Mouse (Mus musculus): ENCODE results near the gene D030056L22Rik. TPM values are rescaled to one million over a fixed set of nuclear protein-coding genes. Genes with fewer than 3 reads are reported as not detected.

Gene D030056L22Rik
- total RNA-seq (2014; fragmentation: Nextera tagmentation), result 45.4 and 48.0 TPM in 2 replicates
- 32.3 and 35.8 TPM in 2 replicates for total RNA-seq (2017)

DNA sequence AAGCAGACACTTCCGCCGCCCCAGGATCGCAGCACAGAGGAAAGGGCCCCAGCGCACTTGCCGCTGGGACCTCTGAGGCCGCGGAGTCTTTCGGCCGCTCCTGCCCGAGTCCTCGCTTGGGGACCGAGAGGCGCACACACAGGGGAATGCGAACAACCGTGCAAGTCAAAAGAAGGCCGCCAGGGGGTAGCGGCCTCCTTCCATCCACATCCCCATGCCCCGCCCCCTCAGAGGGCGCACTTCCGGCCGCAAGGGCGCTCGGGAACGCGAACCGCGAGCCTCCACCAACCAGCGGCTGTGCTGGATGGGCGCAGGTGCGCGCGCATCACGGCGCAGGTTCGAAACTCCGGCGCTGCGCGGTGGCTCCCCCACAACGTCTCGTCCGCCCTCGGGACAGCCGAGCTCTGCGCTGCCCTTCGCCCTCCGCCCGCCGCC, at the start of gene D030056L22Rik:
TSS of gene D030056L22Rik (plus strand) at position 328 of the 435 bp plus-strand sequence.
- peak; percentile 92 for ATAC-seq (replicated peaks; ENCODE audit: low FRiP score, low TSS enrichment, poor library complexity, severe bottlenecking)

DNA sequence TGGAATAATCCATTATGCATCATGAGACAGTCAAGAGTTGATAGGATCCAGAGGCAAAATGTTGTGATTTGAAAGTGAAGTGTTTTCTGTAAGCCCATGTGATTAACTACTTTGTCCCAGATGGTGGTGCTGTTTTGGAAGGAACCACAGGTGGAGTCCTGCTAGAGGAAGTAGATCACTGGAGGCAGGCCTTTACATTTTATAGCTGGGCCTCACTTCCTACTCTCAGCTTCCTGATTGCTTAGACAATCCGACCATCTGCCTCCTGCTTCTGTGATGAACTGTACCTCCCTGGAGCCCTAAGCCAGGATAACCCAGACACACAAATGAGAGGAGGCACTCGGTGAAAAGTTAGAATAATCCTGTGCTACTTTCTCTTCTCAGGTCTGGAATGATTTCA, 49.1 kb upstream of the D030056L22Rik start:
- peak; percentile 70; the same call in 1 of the 2 replicates for ATAC-seq (replicated peaks; ENCODE audit: low FRiP score, low TSS enrichment, poor library complexity, severe bottlenecking)

GRCm38 (mm10) chr19:18666966-18667365, 46.0 kb upstream of the D030056L22Rik start:
- ATAC-seq (replicated peaks; ENCODE audit: low FRiP score, low TSS enrichment, poor library complexity, severe bottlenecking), result no peak

DNA sequence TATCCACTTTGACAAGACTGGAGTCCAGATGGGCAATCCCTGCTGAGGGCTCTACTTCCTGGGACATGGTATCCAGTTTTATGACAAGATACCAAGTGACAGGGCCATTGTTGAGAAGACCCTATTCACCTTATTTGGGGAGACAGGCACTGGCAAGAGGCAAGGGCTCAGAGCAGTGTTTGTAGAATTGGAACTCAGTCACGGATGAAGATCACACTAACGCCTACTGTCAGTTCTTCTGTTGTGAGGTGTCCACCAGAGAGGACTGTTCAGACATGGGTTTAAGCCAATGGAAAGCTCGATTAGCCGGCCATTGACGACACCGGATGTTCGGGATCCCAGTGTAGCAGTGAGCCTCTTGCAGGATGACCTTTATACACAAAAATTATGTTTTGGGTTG, 43.4 kb upstream of the D030056L22Rik start:
- ATAC-seq (replicated peaks; ENCODE audit: low FRiP score, low TSS enrichment, poor library complexity, severe bottlenecking), result no peak

DNA sequence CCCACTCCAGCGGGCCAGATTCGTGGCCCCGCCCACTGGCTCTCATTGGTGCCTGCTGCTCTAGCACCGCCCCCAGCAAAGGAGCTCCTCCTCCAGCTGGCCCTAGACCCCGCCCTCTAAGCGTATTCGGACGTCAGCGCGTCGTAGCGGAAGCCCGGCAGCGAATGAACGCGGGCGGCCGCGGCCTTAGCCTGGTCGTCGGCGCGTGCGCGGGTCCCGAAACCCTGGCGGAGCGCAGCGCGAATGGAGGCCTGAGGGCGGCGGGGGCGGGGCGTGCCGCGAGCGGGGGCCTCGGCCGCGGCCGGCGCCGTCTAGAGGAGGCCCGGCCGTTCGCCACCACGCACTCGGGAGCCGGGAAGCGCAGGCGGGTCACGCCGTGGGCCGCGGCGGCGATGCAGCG, 42.4 kb upstream of the D030056L22Rik start, which contains the start of gene Carnmt1:
TSS of gene Carnmt1 (plus strand) at position 157 of the 400 bp plus-strand sequence.
- ATAC-seq (replicated peaks; ENCODE audit: low FRiP score, low TSS enrichment, poor library complexity, severe bottlenecking), result peak; percentile 98

- peak; percentile 24 for ATAC-seq (replicated peaks; ENCODE audit: low FRiP score, low TSS enrichment, poor library complexity, severe bottlenecking)
These were observed 41.8 kb upstream of the D030056L22Rik start for GRCm38 (mm10) chr19:18671056-18671741.

GRCm38 (mm10) chr19:18672498-18672897, 40.5 kb upstream of the D030056L22Rik start:
- no peak for ATAC-seq (replicated peaks; ENCODE audit: low FRiP score, low TSS enrichment, poor library complexity, severe bottlenecking)

DNA sequence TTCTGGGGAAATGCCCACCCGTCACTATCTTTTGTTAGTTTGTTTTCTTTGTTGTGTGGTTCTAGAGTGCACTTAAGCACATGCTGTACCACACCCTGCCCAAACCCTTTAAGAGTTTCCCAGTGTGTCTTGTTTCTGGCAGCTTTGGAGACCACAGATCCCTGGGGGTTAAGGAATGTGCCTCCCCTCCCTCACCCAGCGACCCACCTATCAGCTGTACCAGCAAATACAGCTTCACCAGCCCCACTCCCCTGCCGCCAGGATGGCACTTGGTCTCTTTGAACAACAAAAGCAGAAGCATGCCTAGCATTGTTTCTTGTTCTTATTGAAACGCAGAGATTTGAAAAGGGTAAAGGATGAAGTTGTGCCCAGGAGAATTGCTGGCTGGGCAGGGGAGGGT, 39.9 kb upstream of the D030056L22Rik start:
- ATAC-seq (replicated peaks; ENCODE audit: low FRiP score, low TSS enrichment, poor library complexity, severe bottlenecking), result no peak

GRCm38 (mm10) chr19:18682142-18682541, 30.9 kb upstream of the D030056L22Rik start:
- ATAC-seq (replicated peaks; ENCODE audit: low FRiP score, low TSS enrichment, poor library complexity, severe bottlenecking), result peak; percentile 96

DNA sequence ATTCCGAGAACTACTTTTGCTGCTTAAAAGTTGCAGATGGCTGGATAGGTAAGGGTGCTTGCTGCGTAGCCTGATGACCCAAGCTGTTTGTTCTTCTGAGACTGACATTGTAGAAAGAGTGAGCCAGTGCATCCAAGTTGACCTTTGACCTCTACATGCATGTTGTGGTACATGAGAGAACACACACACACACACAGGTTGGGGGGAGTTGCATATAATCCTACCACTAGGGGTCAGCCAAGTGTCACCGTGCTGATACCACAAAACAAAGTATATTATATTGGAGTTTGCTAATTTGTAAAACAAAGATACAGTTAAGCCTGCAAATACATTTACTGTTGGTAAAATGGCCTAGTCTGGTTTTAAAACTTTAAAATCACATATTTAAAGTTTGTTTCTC, 25.4 kb upstream of the D030056L22Rik start:
- ATAC-seq (replicated peaks; ENCODE audit: low FRiP score, low TSS enrichment, poor library complexity, severe bottlenecking), result peak; percentile 70

GRCm38 (mm10) chr19:18692176-18692575, 20.8 kb upstream of the D030056L22Rik start:
- ATAC-seq (replicated peaks; ENCODE audit: low FRiP score, low TSS enrichment, poor library complexity, severe bottlenecking), result peak; percentile 96

DNA sequence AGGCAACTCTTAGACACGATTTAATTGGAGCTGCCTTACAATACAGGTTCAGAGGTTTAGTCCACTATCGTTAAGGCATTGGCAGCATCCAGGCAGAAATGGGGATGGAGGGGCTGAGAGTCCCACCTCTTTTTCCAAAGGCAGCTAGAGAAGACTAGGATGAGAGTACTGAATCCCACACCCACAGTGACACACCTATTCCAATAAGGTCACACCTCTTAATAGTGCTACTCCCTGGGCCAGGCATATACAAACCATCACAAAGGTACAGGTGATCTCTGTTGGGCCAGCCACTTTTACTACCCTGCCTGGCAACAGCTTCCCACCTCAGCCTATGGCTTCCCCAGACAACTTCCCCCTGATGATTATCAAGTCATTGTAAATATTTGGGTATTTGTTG, 20.2 kb upstream of the D030056L22Rik start:
- no peak for ATAC-seq (replicated peaks; ENCODE audit: low FRiP score, low TSS enrichment, poor library complexity, severe bottlenecking)

GRCm38 (mm10) chr19:18695116-18695515, 17.9 kb upstream of the D030056L22Rik start:
- no peak for ATAC-seq (replicated peaks; ENCODE audit: low FRiP score, low TSS enrichment, poor library complexity, severe bottlenecking)

DNA sequence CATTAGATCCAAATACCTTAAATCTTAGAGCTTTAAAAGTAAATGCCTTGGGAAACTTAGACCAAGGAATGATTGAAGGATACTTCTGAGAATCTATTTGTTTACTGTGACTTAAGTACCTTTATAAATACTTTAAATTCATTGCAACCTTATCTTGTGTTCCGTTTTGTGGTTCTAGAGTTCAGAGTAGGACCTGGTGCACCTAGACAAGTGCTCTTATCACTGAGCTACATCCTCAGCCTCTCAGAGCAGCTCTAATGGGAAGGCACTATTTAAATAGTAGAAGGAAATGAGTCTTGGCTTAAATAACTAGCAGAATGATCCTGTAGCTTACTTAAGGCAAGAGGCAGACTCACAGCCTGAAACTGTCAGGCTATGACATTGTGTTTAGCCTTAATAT, 17.4 kb upstream of the D030056L22Rik start:
- peak; percentile 69 for ATAC-seq (replicated peaks; ENCODE audit: low FRiP score, low TSS enrichment, poor library complexity, severe bottlenecking)

DNA sequence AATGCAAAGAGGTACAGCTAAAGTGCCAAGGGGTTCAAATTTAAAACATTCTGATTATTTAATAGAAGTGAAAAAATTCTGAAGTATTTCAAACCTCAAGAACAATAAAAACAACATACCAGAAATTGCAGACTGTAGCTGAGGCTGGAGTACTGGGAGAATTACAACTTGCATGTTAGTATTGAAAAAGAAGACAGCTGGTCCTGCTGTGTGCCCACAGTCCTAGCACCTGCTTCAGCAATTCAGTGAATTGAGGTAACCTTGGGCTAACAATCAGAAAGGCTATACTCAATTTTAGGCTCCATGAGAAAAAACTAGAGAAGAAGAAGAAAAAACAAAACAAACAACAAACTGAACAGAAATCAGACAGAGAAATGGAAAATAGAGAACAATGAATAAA, 4.9 kb upstream of the D030056L22Rik start:
- no peak for ATAC-seq (replicated peaks; ENCODE audit: low FRiP score, low TSS enrichment, poor library complexity, severe bottlenecking)

DNA sequence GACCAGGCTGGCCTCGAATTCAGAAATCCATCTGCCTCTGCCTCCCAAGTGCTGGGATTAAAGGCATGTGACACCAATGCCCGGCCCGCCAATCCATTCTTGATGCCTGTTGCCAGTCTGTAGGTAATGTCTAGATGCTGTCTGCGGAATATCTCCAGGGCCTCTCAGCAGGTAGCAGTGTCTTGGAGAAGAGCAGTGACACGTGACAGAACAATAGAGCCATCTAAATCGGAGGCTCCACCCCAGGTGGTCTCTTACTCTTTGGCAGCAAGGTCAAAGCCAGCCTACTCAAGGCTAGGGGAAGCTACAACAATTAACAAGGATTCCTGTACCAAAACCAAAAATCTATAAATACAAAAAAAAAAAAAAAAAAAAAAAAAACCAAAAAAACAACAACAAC, 2.1 kb upstream of the D030056L22Rik start:
- no peak for ATAC-seq (replicated peaks; ENCODE audit: low FRiP score, low TSS enrichment, poor library complexity, severe bottlenecking)

DNA sequence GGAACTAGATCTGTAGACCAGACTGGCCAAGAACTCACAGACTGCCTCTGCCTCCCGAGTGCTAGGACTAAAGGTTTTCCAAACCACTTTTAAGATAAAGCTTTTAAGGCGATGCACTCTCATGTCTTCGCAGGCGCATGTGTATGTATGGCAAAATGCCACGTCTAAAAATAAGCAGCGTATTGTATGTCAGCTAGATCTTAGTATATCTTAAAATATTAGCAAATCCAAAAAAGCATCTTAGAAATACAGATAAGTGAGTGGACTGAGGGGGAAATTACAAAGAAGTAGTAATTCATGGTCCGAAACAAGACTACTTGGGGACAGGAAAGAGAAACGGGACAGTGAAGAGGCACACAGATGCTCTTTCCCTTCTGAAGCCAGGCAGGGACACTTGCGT, 1.4 kb upstream of the D030056L22Rik start:
- no peak for ATAC-seq (replicated peaks; ENCODE audit: low FRiP score, low TSS enrichment, poor library complexity, severe bottlenecking)

DNA sequence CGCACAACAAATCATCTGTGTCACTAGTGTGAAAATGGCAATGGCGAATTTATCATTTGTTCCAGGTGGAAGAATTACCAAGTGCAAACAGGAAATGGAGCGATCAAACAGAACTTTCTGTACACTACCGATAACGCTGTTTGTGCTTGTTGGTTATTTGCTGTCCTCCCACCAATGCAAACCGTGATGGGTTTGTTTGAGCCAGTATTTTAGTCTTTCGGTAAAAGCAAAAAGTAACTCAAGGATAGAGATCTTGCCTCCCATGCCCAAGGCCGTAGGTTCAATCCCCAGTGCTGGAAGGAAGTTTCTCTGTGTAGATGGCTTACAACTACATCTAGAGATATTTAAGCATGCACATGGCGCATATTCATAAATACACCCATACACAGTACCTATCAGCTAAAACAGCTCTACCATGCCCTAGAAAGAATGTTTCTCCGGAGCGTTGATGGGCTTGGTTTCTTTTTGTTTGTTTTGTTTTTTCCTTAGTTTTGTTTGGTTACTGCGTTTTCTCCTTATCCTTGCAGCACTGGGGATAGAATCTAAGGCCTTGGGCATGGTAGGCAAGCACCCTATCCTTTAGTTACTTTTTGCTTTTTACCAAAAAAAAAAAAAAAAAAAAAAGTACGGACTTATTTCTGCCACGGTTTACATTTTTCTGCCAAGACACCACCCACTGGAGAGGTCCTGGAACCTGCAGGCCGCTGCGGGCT, 684 bp upstream of the D030056L22Rik start:
- peak; percentile 18 for ATAC-seq (replicated peaks; ENCODE audit: low FRiP score, low TSS enrichment, poor library complexity, severe bottlenecking)

- ATAC-seq (replicated peaks; ENCODE audit: low FRiP score, low TSS enrichment, poor library complexity, severe bottlenecking), result peak; percentile 35; the same call in 1 of the 2 replicates
These were observed 364 bp downstream of the D030056L22Rik start for GRCm38 (mm10) chr19:18713357-18713756.

- no peak for ATAC-seq (replicated peaks; ENCODE audit: low FRiP score, low TSS enrichment, poor library complexity, severe bottlenecking)
These were observed 3.4 kb downstream of the D030056L22Rik start for GRCm38 (mm10) chr19:18716374-18716773.

DNA sequence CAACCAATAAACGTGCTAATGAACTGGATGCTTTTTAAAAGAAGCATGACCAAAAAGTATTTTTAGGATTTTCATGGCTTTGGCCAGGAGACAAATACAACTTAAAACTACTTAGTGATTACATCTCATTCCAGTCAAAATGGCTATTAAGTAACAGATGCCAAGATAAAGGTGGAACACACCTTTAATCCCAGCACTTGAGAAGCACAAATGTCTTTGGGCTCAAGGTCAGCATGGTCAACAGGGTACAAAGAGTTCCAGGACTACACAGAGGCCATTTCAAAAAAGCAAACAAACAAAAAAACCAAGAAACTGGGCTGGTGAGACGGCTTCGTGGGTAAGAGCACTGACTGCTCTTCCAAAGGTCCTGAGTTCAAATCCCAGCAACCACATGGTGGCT, 7.3 kb downstream of the D030056L22Rik start:
- ATAC-seq (replicated peaks; ENCODE audit: low FRiP score, low TSS enrichment, poor library complexity, severe bottlenecking), result no peak

Measured in megakaryocyte-erythroid progenitor cell, adult 5-6 weeks (primary cell).